ENCODE assay signal across 25 mouse cellular contexts in genomic region chr6:4680576-4680975, GRCm38 (mm10).
DNase-seq lines count a peak whose midpoint lies in the region; ATAC-seq and TF ChIP-seq lines count a peak whose summit lies in the region.
"Had no signal": no experiment of that assay in that cellular context is flagged by ENCODE, and none has a peak within 500 bp of the region (broad histone marks: within the 10 kb centered on the region; RNA-seq: fewer than 3 reads in every experiment).

No protein-coding gene starts in this region.

- H3K4me1 ChIP-seq in forebrain, embryonic 12.5 days, result peaks cover 10% of the 10 kb centered on the region
- H3K4me1 ChIP-seq in forebrain, postnatal 0 days (ENCODE audit: insufficient read depth), result no peaks in the 10 kb centered on the region
- H3K4me1 ChIP-seq in forebrain, embryonic 13.5 days, result peaks cover 27% of the 10 kb centered on the region
- peaks cover 13% of the 10 kb centered on the region for H3K4me1 ChIP-seq in forebrain, embryonic 16.5 days (replicated peaks; ENCODE audit: control insufficient read depth, insufficient read depth, low read length)
- H3K4me1 ChIP-seq: hindbrain, embryonic 15.5 days had no signal

- DNase-seq in forebrain, postnatal 0 days, result no peak
- no peak for DNase-seq in ovary, postnatal 36 days (ENCODE audit: low spot score)
- DNase-seq: adrenal gland, adult 2 months; adrenal gland, postnatal 14 days; cerebellum, adult 11-12 months; cerebellum, adult 8-10 months; cerebellum, postnatal 10 days; cerebellum, postnatal 36 days; embryo, embryonic 11 days; gastrocnemius, adult 2 months; gastrocnemius, postnatal 14 days; heart, adult 11 months; kidney, adult 2 months had no signal

- no peak for ATAC-seq in forebrain, embryonic 12.5 days (ENCODE audit: low FRiP score)
- no peak for ATAC-seq in forebrain, postnatal 0 days
- 0 out of 2 replicates have a peak, but pooled peaks have one; percentile 6 for ATAC-seq in forebrain, embryonic 13.5 days
- no peak for ATAC-seq in forebrain, embryonic 16.5 days
- no peak for ATAC-seq in megakaryocyte progenitor cell, adult 5-6 weeks (replicated peaks; ENCODE audit: poor library complexity)
- ATAC-seq: CD4-positive, CD25-positive, alpha-beta regulatory T cell, adult 4 months; intestine, postnatal 0 days had no signal

- H3K9ac ChIP-seq in forebrain, embryonic 12.5 days, result no peak overlapping the region
- H3K9ac ChIP-seq in forebrain, postnatal 0 days, result no peak overlapping the region
- no peak overlapping the region for H3K9ac ChIP-seq in forebrain, embryonic 13.5 days
- H3K9ac ChIP-seq in forebrain, embryonic 16.5 days (replicated peaks; ENCODE audit: low read depth, low read length), result no peak overlapping the region
- H3K9ac ChIP-seq: embryonic facial prominence, embryonic 13.5 days; hindbrain, embryonic 12.5 days; hindbrain, embryonic 15.5 days had no signal

- H3K4me2 ChIP-seq in forebrain, embryonic 12.5 days, result no peak overlapping the region
- no peak overlapping the region for H3K4me2 ChIP-seq in forebrain, postnatal 0 days (ENCODE audit: low read depth)
- H3K4me2 ChIP-seq in forebrain, embryonic 13.5 days, result no peak overlapping the region
- no peak overlapping the region for H3K4me2 ChIP-seq in forebrain, embryonic 16.5 days (ENCODE audit: low read length)
- H3K4me2 ChIP-seq: embryonic facial prominence, embryonic 13.5 days; heart, embryonic 11.5 days; hindbrain, embryonic 12.5 days; hindbrain, embryonic 15.5 days had no signal

- no peaks in the 10 kb centered on the region for H3K9me3 ChIP-seq in forebrain, embryonic 12.5 days
- H3K9me3 ChIP-seq in forebrain, postnatal 0 days (ENCODE audit: low read length), result no peaks in the 10 kb centered on the region
- H3K9me3 ChIP-seq in forebrain, embryonic 13.5 days (replicated peaks), result no peaks in the 10 kb centered on the region
- H3K9me3 ChIP-seq in forebrain, embryonic 16.5 days (ENCODE audit: control insufficient read depth, low read length), result no peaks in the 10 kb centered on the region
- H3K9me3 ChIP-seq: embryonic facial prominence, embryonic 10.5 days; embryonic facial prominence, embryonic 13.5 days; hindbrain, embryonic 12.5 days; hindbrain, embryonic 15.5 days had no signal

- 0 out of 2 replicates have a peak overlapping the region, but pooled peaks have one; percentile 5 for H3K27ac ChIP-seq in forebrain, embryonic 12.5 days
- no peak overlapping the region for H3K27ac ChIP-seq in forebrain, postnatal 0 days (ENCODE audit: low read depth, low read length)
- H3K27ac ChIP-seq in forebrain, embryonic 13.5 days, result 0 out of 2 replicates have a peak overlapping the region, but pooled peaks have one; percentile 38
- H3K27ac ChIP-seq in forebrain, embryonic 16.5 days (ENCODE audit: low read length), result peak overlapping the region; percentile 55
- H3K27ac ChIP-seq: embryonic facial prominence, embryonic 10.5 days; embryonic facial prominence, embryonic 13.5 days; gastrocnemius, adult 2 months; hindbrain, embryonic 12.5 days; hindbrain, embryonic 15.5 days had no signal

- 76% methylated on average over 4 of the region's 4 CpGs for WGBS in forebrain, embryonic 12.5 days
- 70% methylated on average over 4 of the region's 4 CpGs for WGBS in forebrain, postnatal 0 days
- WGBS in forebrain, embryonic 13.5 days, result 87% methylated on average over 4 of the region's 4 CpGs
- WGBS in forebrain, embryonic 16.5 days, result 73% methylated on average over 4 of the region's 4 CpGs

- no peaks in the 10 kb centered on the region for H3K27me3 ChIP-seq in forebrain, embryonic 12.5 days
- no peaks in the 10 kb centered on the region for H3K27me3 ChIP-seq in forebrain, postnatal 0 days (ENCODE audit: insufficient read depth, low read length)
- no peaks in the 10 kb centered on the region for H3K27me3 ChIP-seq in forebrain, embryonic 13.5 days
- H3K27me3 ChIP-seq in forebrain, embryonic 16.5 days (replicated peaks; ENCODE audit: control insufficient read depth, insufficient read depth, low read length), result no peaks in the 10 kb centered on the region
- H3K27me3 ChIP-seq: embryonic facial prominence, embryonic 13.5 days; hindbrain, embryonic 12.5 days; hindbrain, embryonic 15.5 days had no signal

- H3K36me3 ChIP-seq in forebrain, embryonic 12.5 days (replicated peaks), result 0 out of 2 replicates have a peak, but pooled peaks cover 4% of the 10 kb centered on the region
- H3K36me3 ChIP-seq in forebrain, postnatal 0 days (ENCODE audit: insufficient read depth), result no peaks in the 10 kb centered on the region
- no peaks in the 10 kb centered on the region for H3K36me3 ChIP-seq in forebrain, embryonic 13.5 days (ENCODE audit: poor library complexity, severe bottlenecking)
- H3K36me3 ChIP-seq in forebrain, embryonic 16.5 days (ENCODE audit: control insufficient read depth, insufficient read depth), result no peaks in the 10 kb centered on the region
- H3K36me3 ChIP-seq: hindbrain, embryonic 12.5 days; hindbrain, embryonic 15.5 days had no signal

- no peak overlapping the region for H3K4me3 ChIP-seq in forebrain, embryonic 12.5 days (replicated peaks)
- no peak overlapping the region for H3K4me3 ChIP-seq in forebrain, postnatal 0 days (ENCODE audit: low read depth, low read length)
- H3K4me3 ChIP-seq in forebrain, embryonic 13.5 days, result no peak overlapping the region
- H3K4me3 ChIP-seq in forebrain, embryonic 16.5 days (replicated peaks; ENCODE audit: low read length), result no peak overlapping the region
- H3K4me3 ChIP-seq: embryonic facial prominence, embryonic 10.5 days; embryonic facial prominence, embryonic 13.5 days; erythroblast, embryonic 14.5 days; gastrocnemius, adult 2 months; hindbrain, embryonic 12.5 days; hindbrain, embryonic 15.5 days had no signal

- TF ChIP-seq CTCF in forebrain, postnatal 0 days (IDR thresholded peaks at IDR 0.05; ENCODE audit: low read depth), result no peak
